Mouse (Mus musculus) induced T-regulatory cell, adult 2 months (primary cell): ENCODE data around the gene Stxbp4.
A peak's percentile ranks its signal among the peaks of the same experiment; 100 is the strongest.

Experiments
- DNase-seq: peaks from one replicate; pipeline ENCODE4 v3.0.0-alpha.2; 2012; ENCODE audit warnings: low read depth

Stxbp4 gene

DNA sequence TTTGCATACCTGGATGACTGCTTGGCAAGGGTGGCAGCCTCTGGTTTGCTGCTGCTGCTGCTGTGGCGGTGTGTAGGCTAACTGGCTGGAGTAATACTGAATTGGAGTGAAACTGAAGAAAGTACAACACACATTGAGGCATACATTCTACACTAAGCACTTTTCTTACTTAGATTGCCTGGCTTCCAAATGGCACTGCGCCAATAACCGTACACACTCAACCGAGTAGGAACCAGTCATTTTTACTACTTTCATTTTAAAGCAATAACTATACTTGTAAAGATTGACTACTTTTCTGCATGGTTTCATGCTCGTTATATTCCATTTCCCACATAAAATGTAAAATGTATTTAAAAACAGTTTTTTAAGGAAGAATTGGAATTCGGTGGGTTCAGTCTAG is 11.9 kb upstream of the Stxbp4 start:
- DNase-seq = no peak

DNA sequence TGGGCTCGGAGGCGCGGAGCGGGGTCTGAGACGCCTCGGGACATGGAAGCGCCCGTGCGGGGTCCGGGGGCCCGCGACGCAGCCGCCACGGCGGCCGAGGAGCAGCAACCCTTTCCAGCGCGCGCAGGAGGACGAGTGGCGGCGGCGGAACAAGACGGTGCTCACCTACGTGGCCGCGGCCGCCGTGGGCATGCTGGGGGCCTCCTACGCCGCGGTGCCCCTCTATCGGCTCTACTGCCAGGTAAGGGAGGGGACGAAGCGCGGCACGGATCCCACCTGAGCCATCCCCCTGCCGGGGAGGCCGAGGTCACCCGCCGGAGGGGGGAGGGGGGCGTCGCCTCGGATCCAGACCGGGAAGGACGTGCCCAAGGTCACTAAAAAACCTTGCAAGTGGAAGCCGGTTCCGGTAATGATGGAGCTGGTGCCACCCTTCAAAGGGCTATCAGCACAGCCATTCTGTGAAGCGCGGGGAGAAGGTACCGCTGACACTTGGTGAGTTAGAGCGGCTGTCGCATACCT is 487 bp upstream of the Stxbp4 start:
- peak; percentile 64 for DNase-seq

DNA sequence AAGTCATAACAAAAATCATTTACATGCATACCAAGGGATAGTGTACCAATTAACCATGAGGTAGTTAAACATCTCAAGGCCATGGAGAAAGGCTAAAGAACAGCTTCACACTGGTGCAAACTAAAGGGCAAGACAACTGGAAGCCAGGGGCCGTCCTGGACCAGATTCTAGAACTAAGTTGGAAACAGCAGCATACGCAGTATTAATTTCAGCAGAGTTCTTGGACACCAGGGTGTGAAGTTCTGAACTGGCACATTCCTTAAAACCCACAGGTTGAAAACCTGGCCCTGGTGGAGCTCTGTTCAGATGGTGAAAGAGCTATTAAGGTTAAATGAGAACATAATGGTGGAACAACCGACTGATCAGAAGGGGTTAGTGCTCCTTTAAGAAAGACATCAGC is 3.2 kb downstream of the Stxbp4 start:
- no peak for DNase-seq

DNA sequence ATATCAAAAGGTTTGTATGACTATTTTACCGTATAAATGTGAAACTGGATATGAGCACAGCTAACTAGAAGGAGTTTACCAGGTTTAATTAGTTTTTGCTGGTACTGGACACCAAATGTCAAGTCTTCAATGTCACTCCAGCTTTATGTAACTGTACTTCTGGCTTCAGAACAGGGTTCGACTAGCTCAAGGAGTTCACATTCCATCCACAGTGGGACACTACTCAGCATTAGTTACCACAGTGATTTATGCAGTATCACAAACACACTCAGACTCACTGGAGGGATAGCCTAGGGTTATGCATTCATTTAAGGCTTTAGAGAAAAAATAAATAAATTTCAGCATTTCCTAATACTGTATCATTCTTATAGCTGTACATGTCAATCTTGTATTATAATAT is 5.4 kb downstream of the Stxbp4 start:
- DNase-seq = no peak

DNA sequence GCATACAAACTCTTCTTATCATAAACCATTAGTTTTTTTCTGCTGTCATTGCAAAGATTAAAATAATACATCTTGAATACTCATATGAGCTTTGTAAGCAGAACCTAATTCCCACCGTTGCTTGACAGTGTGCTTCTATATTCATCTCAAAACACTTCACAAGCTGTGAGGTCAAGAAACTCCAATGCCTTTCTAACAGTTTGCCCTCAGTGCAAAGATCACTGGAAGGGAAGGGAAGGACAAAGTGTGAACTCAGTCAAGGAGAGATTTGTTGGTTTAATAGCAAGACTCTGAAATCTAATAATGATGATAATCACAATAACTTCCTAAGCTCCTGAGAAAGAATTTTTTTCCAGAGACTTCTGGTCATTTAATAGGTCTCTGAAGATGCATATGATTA is 10.1 kb downstream of the Stxbp4 start:
- DNase-seq = no peak

DNA sequence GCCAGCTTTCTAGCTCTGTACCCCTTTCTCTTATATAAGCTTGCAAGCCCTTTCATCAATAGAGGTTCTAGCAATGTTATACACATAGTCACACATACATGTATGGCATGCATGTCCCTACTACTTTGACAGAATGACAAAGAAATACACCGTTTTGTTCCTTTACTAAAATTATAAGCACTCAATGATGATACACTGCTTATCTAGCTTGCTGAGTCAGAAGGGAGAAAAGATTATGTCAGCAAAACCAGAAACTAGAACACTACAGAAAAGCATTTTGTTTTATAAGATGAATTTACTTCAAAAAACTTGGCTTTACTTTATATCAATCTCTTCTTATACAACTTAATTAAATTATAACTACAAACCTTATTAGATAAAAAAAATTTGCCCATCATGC is 12.7 kb downstream of the Stxbp4 start:
- DNase-seq = no peak

DNA sequence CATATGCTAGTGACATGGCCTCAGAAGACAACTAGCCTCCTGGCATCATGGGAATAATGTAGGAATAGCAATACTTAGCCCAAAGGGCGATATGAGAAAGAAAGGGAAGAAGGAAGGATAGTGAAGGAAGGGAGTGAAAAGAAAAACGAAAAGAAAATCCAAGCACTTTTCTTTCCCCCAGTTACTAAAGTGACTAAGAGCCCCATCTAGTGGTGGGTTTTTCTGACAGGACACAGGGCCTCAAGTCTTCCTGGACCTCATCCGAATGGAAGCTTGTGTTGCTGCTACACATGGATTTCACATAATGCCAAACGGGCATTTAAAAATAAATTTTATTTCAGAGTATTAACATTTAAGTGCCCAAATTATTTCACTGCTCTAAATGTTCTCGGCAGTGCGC is 14.4 kb downstream of the Stxbp4 start:
- DNase-seq = peak; percentile 66

DNA sequence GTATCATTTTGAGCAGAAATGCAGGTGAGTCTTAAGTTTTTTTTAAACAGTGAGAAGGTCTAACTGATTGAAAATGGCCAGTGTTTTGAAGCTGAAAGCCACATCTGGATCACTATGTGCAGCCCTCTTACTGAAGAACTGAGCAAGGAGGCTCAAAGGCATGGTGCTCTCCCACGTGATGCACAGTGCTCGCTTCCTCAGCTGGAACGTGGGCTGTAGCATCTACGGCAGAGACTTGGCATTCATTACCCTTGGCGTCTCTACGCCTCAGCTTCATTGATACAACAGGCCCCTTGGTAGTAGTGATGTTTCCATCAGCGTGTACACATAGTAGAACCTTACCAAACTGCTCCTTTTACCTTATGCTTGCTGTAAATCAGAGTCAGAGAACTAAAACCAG is 15.4 kb downstream of the Stxbp4 start:
- DNase-seq = no peak

DNA sequence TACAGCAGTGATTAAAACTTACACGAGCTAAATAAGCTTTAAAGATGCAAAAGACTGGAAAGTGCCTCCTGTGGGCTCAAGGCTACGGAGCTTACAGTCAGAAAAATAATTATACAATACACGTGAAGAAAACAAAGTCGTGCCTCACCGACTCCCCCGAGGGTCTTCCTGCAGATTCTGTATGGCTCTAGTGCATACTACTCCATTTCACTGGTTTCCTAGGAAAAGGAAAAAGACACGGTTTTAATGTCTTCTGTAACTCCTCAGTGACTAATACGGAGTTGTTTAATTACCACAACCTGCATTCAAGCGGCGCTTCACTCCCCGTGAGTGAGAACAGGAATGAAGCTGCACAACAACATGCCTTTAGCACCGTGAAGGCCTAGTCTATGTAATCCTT is 15.8 kb downstream of the Stxbp4 start:
- no peak for DNase-seq

DNA sequence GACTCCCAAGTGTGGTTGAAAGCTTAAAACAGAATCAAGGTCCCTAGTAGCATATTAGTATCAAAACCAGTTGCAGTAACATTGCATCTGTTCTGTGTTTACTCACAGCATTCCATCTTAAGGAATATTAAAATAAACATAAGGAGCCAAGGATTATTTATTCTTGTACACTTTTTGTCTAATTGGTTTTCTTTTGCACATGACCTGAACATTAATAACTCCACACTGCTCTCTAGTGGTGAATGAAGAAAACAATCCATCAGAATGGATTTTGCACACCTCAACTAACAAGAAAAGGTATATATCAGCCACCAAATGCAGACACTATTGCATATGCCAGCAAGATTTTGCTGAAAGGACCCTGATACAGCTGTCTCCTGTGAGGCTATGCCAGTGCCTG is 21.5 kb downstream of the Stxbp4 start:
- peak; percentile 49 for DNase-seq

DNA sequence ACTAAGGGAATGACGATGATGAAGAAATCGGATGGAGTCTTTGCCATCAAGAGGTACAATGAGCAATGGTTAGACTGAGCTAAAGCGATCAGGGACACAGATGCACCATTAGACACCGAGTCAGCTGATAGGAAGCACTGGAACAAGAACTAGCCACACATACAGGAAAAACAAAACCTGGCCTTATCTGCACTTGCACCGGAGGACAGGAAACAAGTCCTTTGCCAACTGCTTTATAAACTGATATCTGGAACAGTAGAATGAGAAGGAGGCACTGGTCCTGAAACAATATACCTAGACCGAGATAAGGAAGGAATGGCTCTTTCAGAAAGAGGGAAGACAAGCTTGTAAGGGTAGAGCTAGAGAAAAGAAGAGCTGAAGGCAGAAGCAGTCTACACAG is 23.1 kb downstream of the Stxbp4 start:
- no peak for DNase-seq

DNA sequence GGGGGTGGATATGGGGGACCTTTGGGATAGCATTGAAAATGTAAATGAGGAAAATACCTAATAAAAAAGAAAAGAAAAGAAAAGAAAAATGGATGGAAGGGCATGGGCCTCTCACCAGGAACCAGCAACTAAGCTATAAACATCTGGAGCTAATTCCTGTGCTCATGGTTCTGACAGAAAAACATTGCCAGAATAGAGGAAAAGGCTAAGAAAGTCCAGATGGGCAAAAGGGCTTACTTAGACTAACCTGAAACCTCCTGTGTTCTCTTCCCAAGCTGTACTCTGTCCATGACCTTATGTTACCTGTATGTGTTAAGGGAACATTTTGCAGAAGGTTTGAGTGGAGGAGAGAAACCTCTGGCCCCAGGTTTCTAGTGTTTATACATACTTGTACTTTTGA is 25.8 kb downstream of the Stxbp4 start:
- DNase-seq = no peak

DNA sequence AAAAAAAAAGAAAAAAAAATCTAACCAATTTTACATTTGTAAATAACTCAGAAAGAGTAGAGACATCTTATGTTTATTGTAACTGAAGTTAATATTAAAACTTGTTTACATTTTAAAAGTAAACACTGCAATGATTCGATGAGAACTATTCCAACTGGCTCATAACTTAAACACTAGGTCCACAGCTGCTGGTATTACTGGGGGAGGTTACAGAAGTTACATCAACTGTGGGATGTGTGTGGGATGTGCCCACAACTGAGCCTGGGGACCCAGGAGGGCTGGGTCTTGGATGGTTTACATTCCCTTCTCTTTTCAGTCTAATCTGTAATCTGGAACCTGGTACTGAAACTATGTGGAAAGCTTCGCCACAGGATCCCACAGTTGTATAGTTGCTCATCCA is 34.8 kb downstream of the Stxbp4 start:
- no peak for DNase-seq

DNA sequence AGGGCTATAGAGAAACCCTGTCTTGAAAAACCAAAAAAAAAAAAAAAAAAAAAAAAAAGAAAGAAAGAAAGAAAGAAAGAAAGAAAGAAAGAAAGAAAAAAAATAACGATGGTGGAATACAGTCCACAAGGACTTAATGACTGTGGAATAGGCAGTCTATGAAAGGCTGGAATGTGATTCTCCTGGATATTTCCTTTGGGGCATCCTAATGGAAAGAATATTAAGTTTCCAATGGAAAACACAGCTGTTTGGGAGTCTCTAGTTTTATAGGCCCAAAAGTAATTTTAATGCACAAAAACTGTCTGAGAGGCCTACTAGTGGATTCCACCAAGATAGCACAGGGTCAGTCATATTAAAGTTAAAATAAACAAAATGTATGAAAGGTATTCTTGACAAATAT is 42.1 kb downstream of the Stxbp4 start:
- no peak for DNase-seq

DNA sequence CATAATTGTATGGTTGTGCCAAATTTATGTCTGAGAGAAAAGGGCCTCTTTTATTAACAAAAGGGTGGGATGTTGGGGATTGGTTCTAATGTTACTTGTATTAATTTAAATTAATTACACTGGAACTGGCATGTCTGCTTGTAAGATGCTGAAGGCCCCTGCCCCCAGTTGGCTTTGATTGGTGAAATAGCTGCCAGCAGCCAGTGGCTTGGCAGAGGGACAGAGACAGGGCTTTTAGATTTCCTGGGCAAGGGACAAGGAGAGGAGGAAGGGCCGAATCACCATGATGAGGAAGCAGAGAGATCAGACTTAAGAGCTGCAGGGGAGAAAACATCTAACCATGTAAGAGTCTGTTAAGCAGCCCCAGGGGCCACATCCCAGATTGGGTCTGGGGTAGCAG is 46.9 kb downstream of the Stxbp4 start:
- DNase-seq = no peak

DNA sequence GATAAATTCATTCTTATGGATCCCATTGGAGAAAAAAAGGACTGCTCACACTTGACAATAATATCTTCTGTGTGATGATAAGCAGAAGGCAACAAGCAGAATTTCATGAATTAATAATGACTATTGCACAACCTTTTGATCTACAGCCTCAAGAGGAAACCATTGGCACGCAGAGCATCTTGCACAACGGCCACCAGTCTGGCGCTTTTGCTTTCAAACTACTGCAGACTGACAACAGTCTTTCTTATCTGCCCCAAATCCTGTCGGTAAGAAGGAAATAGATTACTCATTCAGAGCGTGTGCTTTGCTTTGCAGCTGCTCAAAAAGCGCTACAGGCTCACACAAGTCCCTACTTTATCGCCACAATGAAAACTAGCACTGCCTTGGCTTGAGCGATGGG is 51.7 kb downstream of the Stxbp4 start:
- no peak for DNase-seq

DNA sequence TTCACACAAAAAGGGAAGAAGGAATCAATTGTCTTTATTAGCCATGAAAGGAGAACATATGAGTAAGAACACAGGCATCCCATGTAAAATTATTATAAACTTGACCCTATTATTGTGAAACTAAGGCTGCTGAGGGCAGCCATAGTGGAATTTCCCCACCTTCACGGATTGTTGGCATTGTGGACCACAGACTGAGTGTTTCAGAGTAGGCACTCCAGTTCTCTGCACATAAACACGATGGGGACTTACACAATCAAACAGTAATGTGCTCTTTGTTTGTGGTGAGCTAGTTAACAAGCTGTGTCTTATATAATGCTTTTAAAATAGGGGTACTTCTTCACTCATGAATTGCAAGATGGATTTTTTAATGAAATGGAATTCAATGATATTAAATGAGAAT is 52.1 kb downstream of the Stxbp4 start:
- no peak for DNase-seq

DNA sequence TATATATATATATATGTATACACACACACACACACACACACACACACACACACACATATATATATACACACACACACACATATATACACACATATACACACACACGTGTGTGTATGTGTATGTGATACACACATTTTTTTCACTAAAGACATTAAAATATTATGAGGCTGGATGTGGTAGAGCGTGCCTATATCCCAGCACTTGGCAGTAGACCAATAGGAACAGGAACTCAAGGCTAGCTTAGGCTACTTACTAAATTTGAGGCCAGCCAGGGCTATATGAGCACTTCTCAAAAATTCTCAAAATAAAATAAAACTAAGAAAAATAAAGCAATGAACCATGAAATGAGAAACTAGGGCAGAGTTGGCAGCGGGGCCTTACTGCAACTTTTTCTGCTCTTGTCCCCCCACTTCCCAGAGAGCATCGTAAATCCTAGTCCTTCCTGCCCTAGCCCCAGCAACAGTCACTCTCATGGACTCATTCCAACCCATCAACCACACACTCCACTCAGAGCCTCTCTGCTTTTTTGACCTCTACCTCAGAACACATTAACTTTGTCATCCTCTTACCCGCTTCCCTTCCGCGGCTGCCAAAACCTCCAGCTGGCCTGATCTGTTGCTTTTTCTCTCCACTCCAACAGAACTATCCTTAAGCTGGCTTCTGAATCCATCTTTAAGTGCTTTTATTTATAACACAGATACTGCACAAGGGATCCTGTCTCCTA is 60.7 kb downstream of the Stxbp4 start:
- DNase-seq = no peak

DNA sequence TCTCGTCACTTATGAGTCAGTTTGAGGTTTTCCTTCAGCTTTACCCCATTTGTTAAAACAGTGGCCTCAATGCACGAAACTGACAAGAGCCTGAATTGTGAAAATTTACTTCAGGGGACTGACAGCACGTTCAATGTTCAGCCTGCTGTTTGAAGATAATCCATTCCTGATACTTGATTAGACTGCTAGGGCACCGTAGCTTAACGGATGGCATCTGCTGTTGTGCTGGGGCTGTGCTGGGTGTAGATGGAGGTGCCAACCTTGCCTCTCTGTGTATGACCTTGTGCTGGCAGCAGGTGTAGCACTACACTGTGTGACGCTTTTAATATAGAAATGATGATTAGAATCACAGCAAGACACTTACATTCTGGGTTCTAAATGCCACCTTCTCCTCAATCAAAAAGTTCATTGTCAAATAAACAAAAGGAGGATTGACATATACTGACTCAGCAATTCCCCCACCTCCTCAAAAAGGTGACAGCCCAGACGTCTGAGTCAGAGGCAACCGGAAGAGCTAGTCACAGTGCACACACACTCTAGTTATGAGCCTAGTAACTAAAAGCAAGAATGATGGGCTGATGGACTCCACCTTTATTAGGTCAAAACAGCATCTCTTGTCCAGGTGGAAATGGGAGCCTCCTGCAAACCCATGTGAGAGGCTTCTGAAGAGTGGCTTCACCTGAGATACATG is 61.5 kb downstream of the Stxbp4 start:
- DNase-seq = peak; percentile 7

DNA sequence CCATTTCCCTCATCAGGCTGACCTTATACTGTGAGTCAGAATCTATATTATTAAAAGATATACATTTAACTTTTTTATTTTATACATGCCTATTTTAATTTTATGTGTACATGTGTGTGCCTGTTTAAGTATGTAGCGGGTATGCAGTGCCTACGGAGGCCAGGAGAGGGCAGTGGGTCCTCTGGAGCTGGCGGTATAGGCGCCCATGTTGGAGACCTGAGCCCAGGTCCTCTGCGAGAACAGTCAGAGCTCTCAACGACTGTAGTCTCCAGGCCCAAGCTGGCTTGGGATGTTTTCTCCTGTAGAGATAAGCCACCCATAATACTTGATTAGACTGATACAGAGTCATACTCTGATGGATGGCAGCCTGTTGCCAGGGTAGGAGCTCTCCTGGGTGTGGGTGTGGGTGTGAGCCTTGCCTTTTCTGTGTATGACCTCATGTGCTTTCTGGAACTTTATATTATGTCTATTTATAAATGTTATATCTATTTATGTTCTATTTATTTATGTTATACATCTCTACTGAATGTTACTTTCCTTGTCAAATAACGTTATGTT is 62.3 kb downstream of the Stxbp4 start:
- no peak for DNase-seq

DNA sequence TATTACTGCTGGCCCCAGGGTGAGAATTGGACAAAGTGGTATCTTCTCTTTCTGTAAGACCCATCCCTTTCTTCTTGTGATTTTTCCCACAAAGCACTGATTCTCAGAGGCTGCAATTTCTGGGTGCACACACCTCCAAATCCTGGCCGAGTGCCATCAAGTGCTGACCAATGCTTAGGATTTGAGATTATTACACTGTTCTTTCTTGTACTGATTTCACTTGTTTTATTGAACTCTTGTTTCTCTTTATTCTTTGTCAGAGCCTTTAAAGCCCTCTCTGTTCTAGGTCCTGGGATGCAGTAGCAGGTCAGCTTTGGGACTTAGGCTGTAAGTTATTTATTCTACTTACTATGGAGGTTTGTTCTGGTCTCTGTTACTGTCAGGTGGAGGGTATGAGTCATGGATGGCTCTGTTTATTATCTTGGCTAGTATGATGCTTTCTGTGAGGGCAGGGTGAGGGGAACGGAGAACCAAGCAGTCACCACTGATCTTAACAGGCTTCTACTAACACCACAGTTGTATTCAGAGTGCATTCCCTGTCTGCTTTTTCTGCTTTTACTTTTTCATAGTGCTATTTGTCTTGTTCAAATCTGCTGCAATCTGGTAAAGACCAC is 67.1 kb downstream of the Stxbp4 start:
- DNase-seq = no peak

DNA sequence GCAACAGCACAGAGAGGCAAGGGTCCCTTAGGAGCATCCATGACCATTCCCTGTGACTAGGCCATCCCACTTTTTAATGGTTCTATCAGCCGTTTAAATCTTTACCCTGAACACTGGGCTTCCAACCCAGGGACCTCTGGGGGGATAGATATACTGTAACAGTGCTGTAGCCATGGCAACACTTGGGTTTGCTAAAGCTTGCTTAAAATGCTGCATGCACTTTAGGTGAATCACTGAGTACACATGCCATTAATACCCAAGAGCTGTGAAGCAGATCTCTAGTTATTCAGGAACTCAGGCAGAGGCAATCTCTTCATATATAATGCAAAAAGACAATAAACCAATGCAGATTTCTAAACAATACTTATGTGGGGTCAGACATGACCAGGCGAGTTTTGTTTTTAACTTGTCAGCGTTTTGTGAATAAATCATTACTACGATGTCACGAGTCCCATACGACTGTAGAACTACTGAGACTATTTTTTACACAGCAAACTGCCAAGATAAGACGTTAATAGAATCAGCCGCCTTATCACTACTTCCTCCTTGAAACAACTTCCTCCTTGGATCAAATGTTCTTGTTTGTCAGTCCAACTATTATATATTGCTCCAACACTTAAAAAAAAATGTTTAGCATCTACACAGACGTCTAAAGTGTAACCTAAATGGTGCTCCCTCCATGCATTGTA is 79.4 kb downstream of the Stxbp4 start:
- no peak for DNase-seq
